8 mouse cellular contexts compared by ENCODE assay signal in the genomic region with DNA sequence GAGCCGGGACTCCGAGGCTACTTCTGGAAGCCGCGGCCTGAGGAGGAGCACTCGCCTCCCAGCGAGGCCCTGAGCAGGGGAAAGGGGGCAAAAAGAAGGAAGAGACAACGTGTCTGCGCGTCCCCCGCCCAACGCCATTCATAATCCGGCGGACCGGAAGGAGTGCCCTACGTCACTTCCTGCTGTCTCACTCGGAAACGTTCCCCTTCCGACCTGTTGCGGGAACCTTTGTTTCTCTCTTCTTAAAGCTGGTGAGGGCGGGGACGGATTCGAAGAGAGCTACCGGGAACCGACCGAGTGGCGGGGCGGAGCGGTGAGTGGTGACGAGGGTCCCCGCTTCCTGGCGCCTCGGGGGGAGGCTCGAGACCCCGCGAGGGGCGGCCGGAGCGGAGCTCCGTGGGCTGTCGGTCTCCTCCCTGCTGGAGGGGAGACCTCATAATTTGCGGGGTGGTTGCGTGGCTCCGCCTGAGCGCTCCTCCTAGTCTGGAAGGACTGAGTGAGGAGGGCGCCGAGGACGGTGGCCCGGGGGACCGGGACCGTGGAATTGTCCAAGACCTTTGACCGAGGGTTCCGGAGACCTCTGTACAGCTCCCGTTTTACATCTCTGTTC. TPM values are rescaled to one million over a fixed set of nuclear protein-coding genes. Genes with fewer than 3 reads are reported as not detected.
A peak's percentile ranks its signal among the peaks of the same experiment; 100 is the strongest.
DNase-seq lines count a peak whose midpoint lies in the region; ATAC-seq lines count a peak whose summit lies in the region.

TSS of gene Ints12 (plus strand) at position 177 of the 610 bp plus-strand sequence.
TSS of gene Gstcd (minus strand) at position 370 of the 610 bp plus-strand sequence.

- H3K4me3 ChIP-seq in hindbrain, embryonic 11.5 days (ENCODE audit: low read depth, low read length), result peak within 1 kb of the TSS; percentile 64

- no peaks in the 10 kb centered on the region for H3K36me3 ChIP-seq in hindbrain, embryonic 11.5 days (ENCODE audit: control insufficient read depth, insufficient read depth, low read length)

- no peaks in the 10 kb centered on the region for H3K27me3 ChIP-seq in hindbrain, embryonic 11.5 days (ENCODE audit: control insufficient read depth, insufficient read depth, low read length)

- no peaks in the 10 kb centered on the region for H3K4me1 ChIP-seq in hindbrain, embryonic 11.5 days (replicated peaks; ENCODE audit: control insufficient read depth, insufficient read depth, low read length)

- H3K9me3 ChIP-seq in hindbrain, embryonic 11.5 days (ENCODE audit: control insufficient read depth, low read length), result no peaks in the 10 kb centered on the region

- peak within 1 kb of the TSS; percentile 58 for H3K4me2 ChIP-seq in hindbrain, embryonic 11.5 days (replicated peaks; ENCODE audit: low read depth, low read length)

- H3K27ac ChIP-seq in hindbrain, embryonic 11.5 days (ENCODE audit: low read depth, low read length), result peak within 1 kb of the TSS; percentile 95

- peak within 1 kb of the TSS; percentile 88 for H3K9ac ChIP-seq in hindbrain, embryonic 11.5 days (ENCODE audit: low read depth, low read length)

- under 1% methylated on average over 52 of the region's 53 CpGs for WGBS in hindbrain, embryonic 11.5 days

- peak; percentile 94 for DNase-seq in Muller cell, postnatal 12 days (ENCODE audit: inconsistent ontology term)
- DNase-seq in cerebellum, adult 9-11 months, result peak; percentile 93
- peak; percentile 87 to 97 for DNase-seq in frontal cortex, adult 2 months (ENCODE audit: extremely low spot score in 1 of 2, low spot score in 1 of 2)
- peak; percentile 98 for DNase-seq in hindbrain, embryonic 11.5 days (ENCODE audit: low spot score)
- DNase-seq in layer of hippocampus, postnatal 10 days (ENCODE audit: low spot score in 2 of 2), result peak; percentile 95
- peak; percentile 96 for DNase-seq in lung, postnatal 10 days
- peak; percentile 86 for DNase-seq in ovary, postnatal 36 days (ENCODE audit: low spot score)
- DNase-seq in thymus, postnatal 25 days, result peak; percentile 93

- peak; percentile 98 for ATAC-seq in hindbrain, embryonic 11.5 days (ENCODE audit: low FRiP score)

RNA-seq across cellular contexts. Expression of gene Ints12, which starts in this region (rescaled TPM):
- 7.5 and 8.0 TPM in 2 replicates for polyA plus RNA-seq in frontal cortex, adult 2 months (2012; rRNA removed)
- polyA plus RNA-seq in hindbrain, embryonic 11.5 days (2014; fragmentation: Nextera tagmentation; extraction: Ambion mirVana), result 23.3 and 28.9 TPM in 2 replicates
- total RNA-seq in layer of hippocampus, postnatal 10 days (2021), result 10 to 100 TPM; 10.1 to 11.1 TPM

RNA-seq across cellular contexts. Expression of gene Gstcd, which starts in this region (rescaled TPM):
- 3.7 and 4.2 TPM in 2 replicates for polyA plus RNA-seq in frontal cortex, adult 2 months (2012; rRNA removed)
- polyA plus RNA-seq in hindbrain, embryonic 11.5 days (2014; fragmentation: Nextera tagmentation; extraction: Ambion mirVana), result 9.2 and 12.7 TPM in 2 replicates
- 10 to 100 TPM in 1 of 2 experiments, 1 to 10 TPM in 1; 8.7 to 11.0 TPM for total RNA-seq in layer of hippocampus, postnatal 10 days (2021)

Comparison
In these comparisons a context has a peak if more than half of its experiments do, and no peak if none do; other contexts are left out.
1. Peak in every context shown above with its lines: DNase-seq, ATAC-seq, H3K4me3 ChIP-seq and H3K27ac ChIP-seq.